Mouse (Mus musculus) adrenal gland, adult 18-20 months (tissue): ENCODE data around the gene Zfp719. TPM values are rescaled to one million over a fixed set of nuclear protein-coding genes. Genes with fewer than 3 reads are reported as not detected.

Experiments used
- DNase-seq, 2 experiments: peaks; one replicate each; pipeline ENCODE4 v3.0.0; 2021 to 2022; ENCODE audit warnings: low spot score in 2 of 2
- long read RNA-seq, 2 experiments: library from polyadenylated mRNA; stranded (forward); transcript quantifications; one replicate each; pipeline ENCODE4 v2.0.0; 2021
- total RNA-seq, 2 experiments: library from RNA; stranded (reverse); gene quantifications; 1 replicate in 1 of 2; 2 replicates in 1 of 2; pipeline ENCODE4 v1.2.3; 2021

Zfp719 gene
- 10 to 100 TPM; 15.3 to 17.6 TPM for total RNA-seq
- long read RNA-seq, experiment 1, full-length matches to known transcripts: 7 of 9 reads
- long read RNA-seq, experiment 1, partial matches to known transcripts: 1 of 9 reads
- long read RNA-seq, experiment 1, other reads (novel, unspliced or antisense): 1 of 9 reads
- long read RNA-seq, experiment 2, full-length matches to known transcripts: 8 of 20 reads
- long read RNA-seq, experiment 2, partial matches to known transcripts: 4 of 20 reads
- long read RNA-seq, experiment 2, other reads (novel, unspliced or antisense): 8 of 20 reads

DNA sequence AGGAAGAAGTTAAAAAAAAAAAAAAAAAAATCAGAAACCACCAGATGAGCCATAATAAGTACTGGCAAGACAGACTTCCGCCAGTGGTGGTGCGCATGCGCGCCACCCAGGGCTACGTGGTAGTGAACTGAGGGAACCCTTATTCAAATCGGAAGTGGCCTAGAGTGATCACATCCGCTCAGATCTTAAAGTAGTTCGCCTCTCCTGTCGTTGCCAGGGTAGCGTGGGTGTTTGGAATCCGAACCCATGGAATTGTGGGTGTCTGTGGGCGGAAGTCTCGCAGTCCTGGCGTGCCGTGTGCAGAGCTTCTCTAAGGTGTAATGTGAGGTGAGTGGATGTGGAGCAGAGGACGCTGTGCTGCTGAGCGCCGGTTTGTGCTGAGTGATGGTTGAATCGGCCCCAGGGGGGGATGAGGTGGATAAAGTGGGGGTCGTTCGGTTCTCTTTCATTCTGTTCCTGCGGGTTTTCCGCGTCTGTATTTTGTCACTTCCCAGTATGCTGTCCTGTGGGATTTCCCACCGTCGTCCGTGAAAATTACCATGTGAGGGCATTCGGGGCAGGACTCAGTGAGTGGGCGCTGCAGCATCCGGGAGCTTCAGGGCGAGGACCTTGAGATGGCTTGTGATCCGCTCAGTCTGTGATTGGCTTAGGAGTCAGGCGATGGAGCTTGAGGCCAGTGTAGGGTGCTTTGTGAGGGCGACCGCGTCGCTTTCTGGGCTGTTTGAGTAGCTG, at the start of gene Zfp719:
Zfp719 (plus strand) TSS at position 171 of the 732 bp plus-strand sequence.
- DNase-seq: peak; percentile 80 to 82

DNA sequence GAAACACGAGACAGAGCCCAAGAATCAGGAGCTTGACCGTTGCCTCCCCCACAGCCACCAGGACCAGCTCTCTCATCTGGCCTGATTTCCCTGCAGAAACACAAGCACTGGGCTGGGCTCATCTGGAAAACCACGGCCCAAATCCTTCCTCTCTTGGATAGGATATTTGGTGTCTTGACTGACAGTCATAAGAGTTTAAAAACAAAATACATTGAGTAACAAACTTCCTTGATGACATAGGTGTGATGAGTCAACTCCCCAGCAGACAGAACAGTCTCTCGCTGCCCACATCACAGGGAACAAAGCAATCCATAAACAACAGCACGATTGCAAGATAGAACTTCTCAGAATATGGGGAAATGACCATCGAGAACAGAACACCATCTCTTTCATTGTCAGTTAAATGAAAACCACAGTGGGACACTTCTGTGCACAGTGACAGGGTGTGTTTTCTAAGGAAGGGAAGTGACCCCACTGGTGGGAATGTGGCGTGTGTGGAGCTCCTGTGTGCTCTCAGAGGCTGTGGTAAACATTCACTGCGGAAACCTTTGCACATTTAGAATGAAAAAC, 49.1 kb upstream of the Zfp719 start:
- no peak for DNase-seq

DNA sequence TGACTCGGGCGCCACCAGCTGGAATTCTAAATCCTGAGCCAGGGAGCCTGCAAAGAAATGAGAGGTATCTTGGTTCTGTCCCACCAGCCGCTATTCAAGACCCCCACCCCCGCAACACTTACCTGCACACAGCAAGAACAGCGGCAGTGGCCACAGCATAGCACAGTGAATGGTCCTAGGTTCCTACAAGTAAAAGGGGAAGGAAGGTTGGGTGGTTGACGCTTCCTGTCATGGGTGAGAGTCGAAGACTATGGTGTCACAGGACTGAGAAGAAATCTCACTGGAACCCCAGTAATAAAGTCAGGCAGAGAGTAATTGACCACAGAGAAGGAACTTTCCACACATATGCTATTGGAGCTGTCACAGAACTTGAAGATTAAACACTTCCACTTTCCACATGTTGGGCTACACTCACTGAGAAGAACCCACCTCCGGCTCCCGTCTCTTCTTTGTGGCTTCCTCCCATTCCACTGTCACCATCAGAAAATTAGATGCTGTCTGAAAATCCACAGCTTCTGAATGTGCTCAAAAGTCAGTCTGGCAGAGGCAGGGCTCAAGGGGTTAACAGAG, 46.4 kb upstream of the Zfp719 start:
- no peak for DNase-seq

DNA sequence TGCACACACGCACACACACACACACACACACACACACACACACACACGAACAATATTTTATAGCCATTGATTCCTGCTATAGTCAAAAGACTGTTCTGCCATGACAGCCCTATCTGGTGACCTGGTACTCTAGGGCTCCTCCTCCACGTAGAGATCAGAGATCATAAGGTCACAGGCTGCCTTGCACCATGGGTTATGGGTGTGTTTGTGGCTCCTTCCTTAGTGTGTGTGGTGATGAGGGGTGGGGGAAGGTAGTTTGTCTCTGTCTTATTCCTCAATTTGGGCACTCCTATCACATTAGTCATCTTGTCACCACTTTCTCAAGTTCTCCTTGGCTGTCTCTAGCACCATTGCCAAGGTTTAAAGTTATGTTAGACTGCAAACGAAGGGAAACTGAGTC, 40.9 kb upstream of the Zfp719 start:
- no peak for DNase-seq

DNA sequence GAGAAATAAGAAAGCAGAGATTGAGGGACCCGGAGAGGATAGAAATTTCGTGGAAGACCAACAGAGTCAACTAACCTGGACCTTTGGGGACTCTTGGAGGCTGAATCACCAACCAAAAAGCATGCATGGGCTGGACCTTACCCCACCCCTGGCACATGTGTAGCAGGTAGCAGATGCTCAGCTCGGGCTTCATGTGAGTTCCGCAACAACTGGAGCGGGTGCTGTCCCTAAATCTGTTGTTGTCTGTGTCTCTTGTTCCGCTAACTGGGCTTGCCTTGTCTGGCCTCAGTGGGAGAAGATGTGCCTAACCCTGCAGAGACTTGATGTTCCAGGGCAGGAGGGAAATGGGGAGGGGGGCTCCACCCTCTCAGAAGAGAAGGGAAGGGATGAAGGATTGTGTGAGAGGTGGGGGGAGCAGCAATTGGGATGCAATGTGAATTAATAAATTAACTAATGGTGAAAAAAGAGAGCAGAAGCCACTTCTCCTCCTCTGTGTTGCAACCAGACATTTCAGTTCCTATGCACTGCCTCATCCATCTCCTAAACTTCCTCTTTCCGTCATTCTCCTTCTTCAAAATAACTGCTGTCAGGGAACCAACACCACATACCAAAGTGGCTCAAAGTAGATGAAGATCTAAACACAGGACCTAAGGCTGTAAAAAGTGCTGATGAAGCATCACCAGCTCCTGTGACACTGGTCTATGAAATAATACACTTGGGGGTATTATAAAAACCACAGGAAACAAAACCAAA, 35.0 kb upstream of the Zfp719 start, which contains the start of gene Cd33:
Cd33 (minus strand) TSS at position 204 of the 753 bp plus-strand sequence.
- no peak for DNase-seq

DNA sequence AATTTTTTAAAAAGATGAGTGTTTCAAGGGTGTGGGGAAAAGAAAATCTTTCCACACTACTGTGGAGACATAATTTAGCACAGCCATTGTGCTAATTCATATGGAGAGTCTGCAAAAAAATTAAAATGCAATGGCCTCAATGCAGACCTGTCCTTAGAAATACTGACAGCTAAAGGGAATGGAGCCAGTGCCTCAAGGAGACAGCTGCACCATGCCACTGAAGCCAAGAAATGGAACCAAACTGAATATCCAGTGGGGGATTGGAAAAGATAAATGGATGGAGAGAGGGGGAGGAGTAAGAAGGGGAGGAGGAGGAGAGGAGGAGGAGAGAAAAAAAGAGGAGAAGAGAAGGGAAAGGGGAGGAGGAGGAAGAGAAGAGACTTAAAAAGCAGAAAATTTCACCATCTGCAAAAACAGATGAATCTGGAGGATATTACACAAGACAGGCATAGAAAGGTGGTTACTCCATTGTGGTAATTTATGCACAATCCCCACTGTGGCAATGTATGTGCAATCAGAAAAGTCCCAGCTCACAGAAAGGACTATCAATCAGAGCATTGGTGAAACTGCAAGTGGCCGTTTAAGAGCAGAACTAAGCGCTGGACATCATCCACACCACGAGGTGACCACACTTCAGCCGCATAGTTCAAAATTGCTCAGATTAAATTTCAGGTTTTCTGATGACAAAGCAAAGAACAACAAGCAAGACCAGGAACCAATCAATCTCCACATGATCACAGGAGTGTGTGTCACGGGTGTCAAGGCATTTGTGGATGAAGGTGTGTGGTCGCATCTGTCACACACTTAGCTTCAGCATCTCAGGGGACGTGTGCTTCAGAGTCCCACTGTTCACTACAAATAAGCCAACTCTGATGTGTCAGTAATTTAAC, 33.5 kb upstream of the Zfp719 start:
- no peak for DNase-seq

DNA sequence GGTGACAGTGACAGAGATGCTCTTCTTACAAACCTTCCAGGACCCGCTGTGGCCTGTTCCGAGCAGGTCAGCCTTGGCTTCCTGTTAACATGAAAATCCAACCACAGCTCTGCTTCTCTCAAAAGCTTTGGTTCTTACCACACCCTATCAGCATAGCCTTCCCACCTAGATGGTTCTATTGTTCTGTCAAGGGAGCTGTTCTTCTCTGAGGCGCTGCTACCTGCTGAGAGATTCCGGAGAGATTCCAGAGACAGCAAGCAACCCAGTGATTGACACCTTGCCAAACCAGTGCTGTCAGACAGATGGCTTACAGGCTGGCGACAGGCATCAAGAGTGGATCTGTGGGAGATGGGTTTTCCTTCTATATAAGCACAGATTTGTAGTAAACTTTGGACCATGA, 31.7 kb upstream of the Zfp719 start:
- DNase-seq: no peak

DNA sequence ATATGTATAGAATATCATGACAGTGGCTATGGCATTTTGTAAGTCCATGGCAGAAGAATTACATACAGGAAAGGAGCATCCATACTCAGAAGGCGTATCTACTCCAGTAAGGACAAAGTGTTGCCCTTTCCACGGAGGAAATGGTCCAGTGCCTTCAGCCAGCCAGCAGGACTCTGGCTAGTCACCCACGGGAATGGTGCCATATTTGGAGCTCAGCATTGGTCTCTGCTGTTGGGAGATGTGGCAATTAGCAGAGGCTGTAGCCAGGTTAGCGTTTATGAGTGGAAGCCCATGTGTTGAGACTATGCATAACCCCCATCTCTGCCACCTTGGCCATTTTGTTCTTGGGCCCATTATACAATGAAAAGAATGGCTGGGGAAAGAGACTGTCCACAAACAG, 31.2 kb upstream of the Zfp719 start:
- no peak for DNase-seq

DNA sequence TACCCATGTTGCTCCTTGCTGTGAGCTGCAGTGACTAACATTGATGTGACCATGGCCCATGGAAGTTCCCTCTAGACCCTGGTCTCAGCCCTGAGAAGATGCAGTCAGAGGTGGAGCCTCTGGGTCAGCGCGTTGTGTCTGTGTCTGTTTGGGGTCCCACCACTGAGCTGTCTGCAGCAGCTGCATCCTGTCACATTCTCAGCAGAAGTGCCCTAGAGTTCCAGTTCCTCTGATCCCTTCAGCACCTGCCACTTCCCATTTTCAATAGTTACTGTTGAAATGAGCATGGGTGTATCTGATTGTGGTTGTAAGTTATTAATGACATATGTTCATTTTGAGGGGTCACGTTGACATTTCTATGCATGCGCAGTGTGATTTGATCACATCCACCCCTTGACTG, 26.3 kb upstream of the Zfp719 start:
- no peak for DNase-seq

DNA sequence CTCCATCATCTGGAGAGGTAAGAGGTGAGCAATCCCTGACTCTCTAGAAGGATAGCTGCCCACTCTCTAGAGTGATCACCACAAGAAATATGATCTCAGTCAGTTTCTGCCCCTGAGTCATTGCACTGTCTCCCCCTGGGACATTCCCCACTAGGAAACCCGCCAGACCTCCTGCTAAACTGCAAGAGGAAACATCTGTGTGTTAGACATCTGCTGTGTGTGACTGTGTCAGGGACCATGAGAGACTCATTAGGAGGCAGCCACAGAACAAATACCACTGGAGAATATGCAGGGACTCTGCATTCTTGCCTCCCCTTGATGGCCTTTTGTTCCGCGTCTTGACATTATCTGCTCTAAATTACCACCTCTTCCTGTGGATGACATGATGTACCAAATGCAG, 24.9 kb upstream of the Zfp719 start:
- DNase-seq: no peak

DNA sequence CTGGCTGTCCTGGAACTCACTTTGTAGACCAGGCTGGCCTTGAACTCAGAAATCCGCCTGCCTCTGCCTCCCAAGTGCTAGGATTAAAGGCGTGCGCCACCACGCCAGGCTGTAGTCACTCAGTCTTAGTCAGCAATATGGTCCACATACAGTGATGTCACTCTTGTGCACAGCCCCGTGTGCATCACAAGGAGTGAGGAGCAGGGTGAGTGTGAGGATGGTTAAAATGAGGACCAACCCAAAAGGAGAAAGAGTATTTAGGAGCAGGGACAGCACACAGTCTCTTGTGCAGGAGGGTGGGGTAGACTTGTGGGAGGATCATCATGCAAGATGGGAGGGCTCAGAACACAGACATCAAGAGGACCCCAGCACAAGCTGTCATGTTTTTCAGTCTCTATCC, 24.1 kb upstream of the Zfp719 start:
- DNase-seq: no peak

DNA sequence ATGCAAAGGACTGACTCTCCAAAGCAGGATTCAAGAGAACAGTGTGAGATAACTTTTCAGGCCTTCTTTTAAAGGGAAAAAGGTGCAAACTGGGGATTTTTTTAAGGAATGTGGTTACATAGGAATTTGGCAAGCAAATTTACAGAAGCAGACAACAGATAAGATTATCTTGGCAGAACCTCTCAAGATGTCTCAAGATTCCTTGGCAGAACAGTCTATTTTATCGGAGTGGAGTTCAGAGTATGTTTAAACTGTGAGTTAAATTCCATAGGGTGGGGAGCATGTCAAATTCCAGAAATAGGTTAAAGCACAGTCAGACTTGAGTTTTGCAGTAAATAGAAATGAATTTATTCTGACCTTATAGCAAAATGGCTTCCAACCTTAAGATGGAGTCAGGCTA, 22.5 kb upstream of the Zfp719 start:
- DNase-seq: no peak

DNA sequence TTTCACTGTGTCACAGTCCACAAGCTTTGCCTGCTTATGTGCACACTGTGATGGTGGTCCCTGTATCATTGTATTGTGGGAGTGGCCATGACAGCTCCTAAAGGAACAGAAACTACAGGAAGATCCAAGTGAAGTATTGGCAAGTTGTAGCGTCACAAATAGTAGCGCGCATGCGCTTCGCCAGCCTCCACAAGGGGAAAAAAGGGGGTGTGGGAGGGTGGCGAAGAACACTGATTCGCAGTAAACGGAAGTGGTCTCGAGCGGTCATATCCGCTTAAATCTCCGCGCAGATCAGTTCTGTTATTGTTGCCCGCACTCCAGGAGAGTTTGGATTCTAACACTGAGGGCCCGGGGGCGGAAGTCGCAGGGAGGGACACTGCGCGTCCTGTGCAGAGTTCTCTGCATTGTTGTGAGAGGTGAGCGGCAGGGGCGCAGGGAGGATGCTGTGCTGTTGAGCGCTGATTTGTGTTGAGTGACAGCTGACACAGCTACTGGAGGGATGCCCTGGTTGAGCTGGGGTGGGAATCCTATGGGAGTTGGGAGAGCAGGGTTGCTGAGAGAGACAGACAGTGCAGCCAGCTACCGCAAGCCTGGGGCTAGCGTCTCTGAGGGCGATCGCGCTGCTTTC, 17.3 kb upstream of the Zfp719 start, which contains the start of gene Zfp658:
Zfp658 (plus strand) TSS at position 251 of the 628 bp plus-strand sequence.
- DNase-seq: peak; percentile 75 to 76

DNA sequence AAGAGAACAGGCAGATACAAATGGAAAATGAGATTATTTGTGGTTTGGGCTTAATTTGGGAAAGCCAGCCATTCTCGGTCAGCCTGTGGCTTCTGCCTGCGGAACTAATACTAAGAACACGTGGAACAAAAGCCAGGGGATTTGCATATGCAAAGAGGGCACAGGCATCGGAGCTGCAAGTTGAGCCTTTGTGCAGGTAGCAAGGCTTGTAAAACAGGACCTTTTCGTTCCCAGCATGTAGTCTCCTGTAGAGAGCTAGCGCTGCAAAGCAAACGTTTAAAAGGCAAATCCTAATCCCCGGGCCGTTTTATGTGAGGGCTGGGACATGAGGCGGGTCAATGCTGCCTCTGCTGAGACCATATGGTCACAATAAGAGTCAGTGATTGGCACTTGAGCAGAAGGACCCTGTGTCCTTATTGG, 16.7 kb upstream of the Zfp719 start:
- DNase-seq: no peak

DNA sequence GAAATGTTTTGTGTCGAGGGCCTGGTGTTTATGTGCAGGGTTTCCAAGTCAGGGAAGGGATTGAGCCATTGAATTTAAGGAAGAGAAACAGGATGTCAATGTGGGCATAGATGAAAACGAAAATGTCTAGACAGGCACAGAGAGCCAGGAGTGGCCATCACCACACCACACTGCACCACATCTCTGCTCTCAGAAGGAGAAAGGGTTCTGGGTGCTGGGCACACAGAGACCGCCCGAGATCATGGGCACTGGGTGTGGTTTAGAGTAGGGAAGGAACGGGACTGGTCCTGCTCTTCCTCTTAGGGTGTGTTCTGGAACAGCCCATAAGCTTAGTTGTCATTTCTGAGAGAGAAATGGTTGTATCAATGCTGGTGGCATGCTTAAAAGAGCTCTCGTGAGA, 16.1 kb upstream of the Zfp719 start:
- no peak for DNase-seq

DNA sequence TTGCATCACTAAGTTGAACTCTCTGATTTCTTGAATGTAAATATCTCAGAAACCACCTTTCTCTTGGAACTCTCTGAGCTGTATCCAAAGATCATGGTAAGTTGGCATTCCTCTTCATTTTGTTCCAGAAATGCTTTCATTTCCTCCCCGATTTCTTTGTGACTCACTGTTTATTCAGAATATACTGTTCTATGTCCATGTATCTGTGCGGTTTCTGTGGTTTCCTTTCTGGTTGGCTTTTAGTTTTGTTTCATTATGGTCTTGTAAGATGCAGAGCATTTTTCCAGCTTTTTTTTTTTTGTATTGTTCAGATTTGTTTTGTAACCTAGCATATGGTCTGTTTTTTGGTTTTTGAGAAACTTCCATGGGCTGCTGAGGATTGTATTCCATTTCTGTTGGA, 8.2 kb upstream of the Zfp719 start:
- no peak for DNase-seq

DNA sequence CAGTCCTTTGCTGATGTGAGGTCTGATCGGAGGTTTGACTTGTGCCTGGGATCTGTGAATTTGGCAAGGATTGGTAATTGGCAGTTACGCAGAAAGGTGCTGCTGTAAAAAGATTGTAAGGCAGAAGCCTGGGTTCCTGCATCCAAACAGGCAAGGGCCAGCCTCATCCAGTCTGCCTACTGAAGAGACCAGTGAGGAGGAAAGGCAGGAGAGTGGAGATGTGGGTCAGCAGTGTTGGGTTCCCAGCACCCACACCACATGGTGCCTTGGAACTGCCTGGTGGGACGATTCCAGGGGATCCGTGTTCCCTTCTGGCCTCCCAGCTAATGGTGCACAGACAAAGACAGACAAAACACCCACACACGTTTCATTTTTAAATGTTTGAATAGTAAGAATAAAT, 1.1 kb downstream of the Zfp719 start:
- no peak for DNase-seq

DNA sequence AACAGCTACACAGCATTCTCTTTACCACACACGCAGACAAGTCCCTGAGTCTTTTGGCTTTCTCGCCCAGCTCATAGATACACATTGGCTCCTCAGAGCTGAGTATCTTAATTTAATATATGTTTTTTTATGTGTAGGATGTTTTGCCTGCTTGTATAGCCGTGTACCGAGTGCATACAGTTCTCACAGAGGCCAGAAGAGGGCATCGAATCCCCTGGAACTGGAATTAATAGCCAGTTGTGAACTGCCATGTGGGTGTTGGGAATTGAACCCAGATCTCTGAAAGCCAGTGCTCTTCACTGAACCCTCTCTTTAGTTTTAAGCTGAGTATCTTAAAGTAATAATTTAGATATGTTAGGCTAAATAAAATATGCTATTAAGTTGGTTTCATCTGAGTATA, 5.4 kb downstream of the Zfp719 start:
- no peak for DNase-seq

DNA sequence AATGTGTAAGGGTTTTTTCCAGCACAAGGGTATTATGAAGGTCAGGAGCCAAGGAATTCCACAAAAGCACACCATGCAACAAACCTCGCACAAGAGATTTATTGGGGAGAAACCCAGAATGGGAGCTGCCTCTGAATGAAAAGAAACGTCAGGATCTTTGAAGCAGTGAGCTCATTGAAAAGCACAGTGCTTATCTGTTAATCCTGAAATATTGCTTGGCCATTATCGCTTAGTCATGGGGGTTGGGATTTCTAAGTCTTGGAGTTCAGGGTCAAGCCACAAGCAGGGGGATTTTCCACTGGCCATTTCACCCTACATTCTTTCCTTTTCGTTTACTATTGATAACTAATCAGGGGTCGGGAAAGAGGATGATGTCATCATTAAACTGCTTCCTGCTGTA, 22.5 kb downstream of the Zfp719 start:
- DNase-seq: no peak
